Mouse (Mus musculus): ENCODE results near the gene Etv6. TPM values are rescaled to one million over a fixed set of nuclear protein-coding genes. Genes with fewer than 3 reads are reported as not detected.

Etv6 gene
- polyA plus RNA-seq, 1 experiment = 20.9 TPM

- TF ChIP-seq CTCF (IDR thresholded peaks at IDR 0.05; ENCODE audit: insufficient read depth, low read length) (no peak), POLR2A (IDR thresholded peaks at IDR 0.05; ENCODE audit: borderline replicate concordance, extremely low read depth, low read depth, low read length) (no peak)
- peaks cover 12% of the 10 kb centered on the region for H3K4me1 ChIP-seq (ENCODE audit: control insufficient read depth, insufficient read depth, low read length)
- no peak for DNase-seq
- H3K4me3 ChIP-seq (replicated peaks; ENCODE audit: extremely low read depth, low read depth, low read length) = no peak overlapping the region
- 82% methylated on average over 1 of the region's 1 CpGs for WGBS
Measured at GRCm38 (mm10) chr6:134141616-134142165, 106.2 kb downstream of the Etv6 start.

DNA sequence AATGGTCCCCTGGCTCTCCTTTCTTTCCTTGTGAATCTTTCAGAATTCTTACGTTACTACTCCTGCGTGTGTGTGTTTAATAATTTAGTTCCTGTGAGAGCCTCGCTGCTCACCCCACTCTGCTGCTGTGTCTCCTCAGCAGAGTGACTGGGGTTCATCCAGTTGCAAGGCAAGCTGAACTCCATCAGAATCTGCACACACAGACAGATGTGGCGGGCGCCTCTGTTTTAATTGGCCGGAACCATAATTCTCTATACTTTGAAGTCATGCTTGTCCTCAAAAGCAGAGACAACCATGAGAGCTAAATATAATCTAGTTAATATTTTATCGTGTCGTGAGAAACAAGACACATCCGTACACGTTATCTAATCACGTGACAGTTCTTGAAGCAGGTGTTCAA, 107.2 kb downstream of the Etv6 start:
- TF ChIP-seq CTCF (IDR thresholded peaks at IDR 0.05; ENCODE audit: insufficient read depth, low read length) (no peak), POLR2A (IDR thresholded peaks at IDR 0.05; ENCODE audit: borderline replicate concordance, extremely low read depth, low read depth, low read length) (no peak)
- Histone ChIP-seq H3K4me1 (ENCODE audit: control insufficient read depth, insufficient read depth, low read length) (peaks cover 12% of the 10 kb centered on the region), H3K4me3 (replicated peaks; ENCODE audit: extremely low read depth, low read depth, low read length) (no peak overlapping the region)
- 81% methylated on average over 11 of the region's 11 CpGs for WGBS
- no peak for DNase-seq

- Histone ChIP-seq H3K4me3 (replicated peaks; ENCODE audit: extremely low read depth, low read depth, low read length) (no peak overlapping the region), H3K4me1 (ENCODE audit: control insufficient read depth, insufficient read depth, low read length) (peaks cover 12% of the 10 kb centered on the region)
- WGBS = 29% methylated on average over 3 of the region's 3 CpGs
- TF ChIP-seq CTCF (IDR thresholded peaks at IDR 0.05; ENCODE audit: insufficient read depth, low read length) (no peak), POLR2A (IDR thresholded peaks at IDR 0.05; ENCODE audit: borderline replicate concordance, extremely low read depth, low read depth, low read length) (no peak)
- DNase-seq = no peak
Measured at GRCm38 (mm10) chr6:134143649-134144097, 108.2 kb downstream of the Etv6 start.

DNA sequence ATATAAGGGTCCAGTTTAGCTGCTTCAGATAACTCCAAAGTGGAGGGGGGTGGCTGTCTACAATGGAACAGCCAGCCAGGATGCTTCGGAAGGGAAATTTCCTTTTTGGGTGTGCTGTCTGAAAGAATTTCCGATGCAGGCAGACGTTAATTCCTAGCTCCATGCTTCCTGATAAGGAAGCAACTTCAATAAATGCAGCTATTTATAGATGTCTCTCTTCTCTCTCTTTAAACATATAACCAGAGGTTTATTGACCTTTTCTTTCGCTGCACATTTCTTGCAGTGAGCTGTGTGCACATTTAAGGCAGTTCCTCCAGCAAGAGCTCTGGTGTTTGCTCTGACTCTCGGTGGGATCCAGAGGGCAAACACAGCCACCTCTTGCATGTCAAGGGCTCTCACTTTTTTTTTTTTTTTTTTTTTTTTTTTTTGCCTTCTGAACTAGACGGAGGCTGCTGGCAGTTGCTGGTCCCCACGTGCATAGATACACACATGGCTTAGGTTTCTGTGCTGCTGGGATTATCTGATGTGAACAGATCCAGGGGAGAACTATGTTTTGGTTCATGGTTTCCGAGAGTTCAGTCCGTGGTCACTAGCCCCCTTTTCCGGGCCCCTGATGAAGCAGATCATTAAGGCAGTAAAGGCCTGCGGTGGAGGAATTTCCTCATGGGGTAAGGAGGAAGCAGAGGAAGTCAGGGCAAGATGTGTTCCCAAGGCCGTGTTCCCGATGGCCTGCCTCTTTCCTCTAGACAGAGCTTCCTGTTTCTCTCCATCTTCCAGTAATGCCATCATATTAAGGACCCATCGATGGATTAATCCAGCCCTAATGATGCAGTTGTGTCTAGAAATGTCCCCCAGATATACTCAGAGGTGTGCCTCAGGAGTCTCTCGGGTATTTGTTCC, 109.0 kb downstream of the Etv6 start:
- no peak for DNase-seq
- WGBS = 26% methylated on average over 15 of the region's 15 CpGs
- Histone ChIP-seq H3K4me1 (ENCODE audit: control insufficient read depth, insufficient read depth, low read length) (peaks cover 12% of the 10 kb centered on the region), H3K4me3 (replicated peaks; ENCODE audit: extremely low read depth, low read depth, low read length) (no peak overlapping the region)
- no peak for TF ChIP-seq CTCF (IDR thresholded peaks at IDR 0.05; ENCODE audit: insufficient read depth, low read length)
- TF ChIP-seq POLR2A (IDR thresholded peaks at IDR 0.05; ENCODE audit: borderline replicate concordance, extremely low read depth, low read depth, low read length) = no peak

DNA sequence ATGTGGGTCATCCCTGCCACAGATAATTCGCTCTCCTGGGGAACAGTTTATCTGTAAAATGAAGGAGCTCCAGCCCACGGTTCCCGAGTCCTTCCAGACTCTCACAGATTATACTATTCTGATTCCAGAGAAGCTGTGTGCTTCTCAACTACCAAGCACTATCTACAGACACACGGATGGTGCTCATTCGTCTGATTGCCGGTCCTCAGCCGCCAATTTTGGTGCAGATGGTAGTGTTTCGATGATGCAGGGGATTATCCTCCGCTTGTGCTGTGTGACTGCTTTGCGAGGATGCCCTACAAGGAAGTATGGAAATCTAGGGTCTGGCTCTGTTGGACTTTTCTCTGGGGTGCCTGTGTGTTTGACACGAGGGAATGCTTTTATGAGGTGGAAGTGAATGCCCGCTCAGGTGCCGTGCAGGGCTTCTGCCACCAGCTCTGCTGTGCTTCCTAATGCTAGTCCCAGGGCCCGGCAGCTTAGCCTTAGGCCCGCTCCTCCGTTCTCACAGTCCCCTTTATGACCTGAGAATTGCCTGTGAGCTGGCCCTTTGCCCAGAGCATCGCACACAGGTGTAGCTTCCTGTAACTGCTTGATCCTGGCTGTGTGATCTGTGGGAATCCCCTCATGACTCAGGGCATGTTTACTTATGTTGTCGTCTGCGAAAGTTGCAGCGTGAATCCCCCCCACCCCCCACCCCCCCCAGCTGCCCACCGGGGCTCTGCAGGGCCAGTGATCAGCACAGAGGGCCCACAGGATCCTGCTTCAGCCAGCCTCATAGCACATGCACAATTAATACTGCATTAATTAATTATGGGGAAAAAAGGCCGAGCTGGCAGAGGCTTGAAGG, 112.3 kb downstream of the Etv6 start:
- 65% methylated on average over 22 of the region's 22 CpGs for WGBS
- DNase-seq = no peak

DNA sequence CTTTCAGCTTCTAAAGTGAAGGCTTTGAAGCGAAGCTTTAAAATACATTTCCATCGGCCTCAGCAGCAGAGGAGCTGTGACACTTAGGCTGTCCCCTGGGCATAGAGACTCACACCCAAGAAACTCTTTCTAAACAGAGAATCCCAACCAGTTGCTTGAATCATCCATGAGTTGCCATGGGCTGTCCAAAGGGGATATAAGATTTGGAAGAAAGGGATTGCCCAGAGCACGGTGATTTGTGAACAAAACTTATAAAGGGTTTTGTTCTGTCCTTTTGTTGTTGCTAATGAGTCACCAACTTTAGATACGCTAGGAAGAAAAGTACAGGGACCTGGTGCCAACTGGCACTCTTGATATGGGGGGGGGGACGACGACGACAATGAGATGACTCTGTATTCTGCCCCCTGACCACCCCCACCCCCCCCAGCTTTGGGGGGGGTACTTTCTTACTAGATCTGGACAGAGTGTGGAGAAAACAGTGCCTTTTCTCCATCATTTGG, 113.0 kb downstream of the Etv6 start:
- no peak overlapping the region for H3K4me3 ChIP-seq (replicated peaks; ENCODE audit: extremely low read depth, low read depth, low read length)
- H3K4me1 ChIP-seq (ENCODE audit: control insufficient read depth, insufficient read depth, low read length) = peaks cover 17% of the 10 kb centered on the region
- WGBS = 46% methylated on average over 7 of the region's 7 CpGs
- TF ChIP-seq CTCF (IDR thresholded peaks at IDR 0.05; ENCODE audit: insufficient read depth, low read length) = no peak
- no peak for TF ChIP-seq POLR2A (IDR thresholded peaks at IDR 0.05; ENCODE audit: borderline replicate concordance, extremely low read depth, low read depth, low read length)
- DNase-seq = no peak

More for the DNA sequence above, 112.3 kb downstream of the Etv6 start:
- Histone ChIP-seq H3K4me3 (replicated peaks; ENCODE audit: extremely low read depth, low read depth, low read length) (no peak overlapping the region), H3K4me1 (ENCODE audit: control insufficient read depth, insufficient read depth, low read length) (peaks cover 20% of the 10 kb centered on the region)
- no peak for TF ChIP-seq CTCF (IDR thresholded peaks at IDR 0.05; ENCODE audit: insufficient read depth, low read length)
- no peak for TF ChIP-seq POLR2A (IDR thresholded peaks at IDR 0.05; ENCODE audit: borderline replicate concordance, extremely low read depth, low read depth, low read length)

DNA sequence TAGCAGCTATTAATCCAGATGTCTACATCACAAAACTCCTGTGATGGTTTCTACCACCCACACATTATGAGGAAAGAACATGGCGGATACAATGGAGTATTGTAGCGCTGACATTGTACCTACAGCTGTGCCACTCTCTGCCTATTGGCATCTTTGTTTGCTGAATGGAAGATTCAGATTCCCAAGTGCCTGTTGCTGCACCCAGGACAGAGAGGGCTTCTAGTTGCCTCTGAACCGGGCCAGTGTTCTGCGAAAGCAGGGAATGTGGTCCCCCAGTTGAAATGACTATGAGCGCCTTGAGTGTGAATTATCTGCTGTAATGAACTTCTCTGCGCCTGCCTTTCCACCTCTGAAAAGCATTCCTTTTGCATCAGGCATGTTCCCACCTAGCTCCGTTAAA, 114.1 kb downstream of the Etv6 start:
- no peak for TF ChIP-seq CTCF (IDR thresholded peaks at IDR 0.05; ENCODE audit: insufficient read depth, low read length)
- TF ChIP-seq POLR2A (IDR thresholded peaks at IDR 0.05; ENCODE audit: borderline replicate concordance, extremely low read depth, low read depth, low read length) = no peak
- DNase-seq = no peak
- Histone ChIP-seq H3K4me3 (replicated peaks; ENCODE audit: extremely low read depth, low read depth, low read length) (no peak overlapping the region), H3K4me1 (ENCODE audit: control insufficient read depth, insufficient read depth, low read length) (peaks cover 11% of the 10 kb centered on the region)
- WGBS = 96% methylated on average over 7 of the region's 7 CpGs

DNA sequence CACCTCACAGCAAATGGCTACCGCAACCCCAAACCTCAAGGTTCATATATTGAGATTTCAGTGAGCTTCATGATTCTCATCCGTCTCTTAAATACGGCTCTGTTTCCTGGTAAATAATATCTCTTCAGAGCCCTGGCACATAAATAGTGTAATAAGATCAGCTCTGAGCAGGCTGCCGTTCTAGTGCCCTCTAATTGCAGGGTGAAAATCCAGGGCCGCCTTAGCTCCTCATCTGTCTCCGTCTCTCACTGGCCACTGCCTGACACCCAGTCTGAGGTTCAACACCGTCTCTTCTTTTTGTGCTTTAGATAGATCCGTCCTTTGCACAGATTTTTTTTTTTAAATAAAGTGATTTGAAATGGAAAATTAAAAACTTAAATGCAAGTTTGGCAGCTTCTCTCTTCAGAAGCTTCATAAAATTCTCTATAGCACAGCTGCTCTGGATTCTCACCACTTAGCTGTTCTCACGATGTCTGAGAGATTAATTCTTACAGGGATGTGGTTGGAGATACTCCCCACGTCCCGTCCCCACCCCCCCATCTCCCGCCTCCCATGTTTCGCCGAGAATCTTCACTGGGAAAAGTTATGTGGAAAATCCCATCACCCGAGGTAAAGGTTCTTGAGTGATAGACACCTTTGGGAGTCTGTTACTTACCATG, 115.7 kb downstream of the Etv6 start:
- no peak for DNase-seq
- no peak for TF ChIP-seq POLR2A (IDR thresholded peaks at IDR 0.05; ENCODE audit: borderline replicate concordance, extremely low read depth, low read depth, low read length)
- TF ChIP-seq CTCF (IDR thresholded peaks at IDR 0.05; ENCODE audit: insufficient read depth, low read length) = no peak
- 39% methylated on average over 15 of the region's 15 CpGs for WGBS
- no peak overlapping the region for H3K4me3 ChIP-seq (replicated peaks; ENCODE audit: extremely low read depth, low read depth, low read length)
- H3K4me1 ChIP-seq (ENCODE audit: control insufficient read depth, insufficient read depth, low read length) = peaks cover 11% of the 10 kb centered on the region
